Mouse (Mus musculus) adrenal gland, postnatal 14 days (tissue): ENCODE data around the gene Arl15. TPM values are rescaled to one million over a fixed set of nuclear protein-coding genes. Genes with fewer than 3 reads are reported as not detected.

Experiments used
- DNase-seq: peaks from one replicate; pipeline ENCODE4 v3.0.0; 2021; ENCODE audit warnings: mixed read lengths
- total RNA-seq: library from RNA; stranded (reverse); gene quantifications from 2 replicates; pipeline ENCODE4 v1.2.3, GENCODE M21; 2021

The Arl15 gene
- total RNA-seq, 1 experiment from 2014 or later, result 24.6 TPM

GRCm38 (mm10) chr13:113990701-113991100 is 196.4 kb downstream of the Arl15 start:
- peak; percentile 17 for DNase-seq

GRCm38 (mm10) chr13:113993066-113993465 is 198.8 kb downstream of the Arl15 start:
- DNase-seq, result no peak

GRCm38 (mm10) chr13:113994586-113994985 is 200.3 kb downstream of the Arl15 start:
- no peak for DNase-seq

- DNase-seq, result no peak
Observed at GRCm38 (mm10) chr13:113995490-113996236, 201.4 kb downstream of the Arl15 start.

- DNase-seq, result no peak
Observed at GRCm38 (mm10) chr13:113998811-113999210, 204.5 kb downstream of the Arl15 start.

- DNase-seq, result no peak
Observed at GRCm38 (mm10) chr13:114003463-114003862, 209.2 kb downstream of the Arl15 start.

GRCm38 (mm10) chr13:114004191-114004590 is 209.9 kb downstream of the Arl15 start:
- no peak for DNase-seq

GRCm38 (mm10) chr13:114009786-114010185 is 215.5 kb downstream of the Arl15 start:
- no peak for DNase-seq

GRCm38 (mm10) chr13:114010521-114010920 is 216.2 kb downstream of the Arl15 start:
- no peak for DNase-seq

- no peak for DNase-seq
Observed at GRCm38 (mm10) chr13:114011019-114011418, 216.7 kb downstream of the Arl15 start.

GRCm38 (mm10) chr13:114017928-114018327 is 223.6 kb downstream of the Arl15 start:
- DNase-seq, result no peak

GRCm38 (mm10) chr13:114023541-114023940 is 229.2 kb downstream of the Arl15 start:
- no peak for DNase-seq

GRCm38 (mm10) chr13:114026306-114026705 is 232.0 kb downstream of the Arl15 start:
- no peak for DNase-seq

GRCm38 (mm10) chr13:114026751-114027150 is 232.4 kb downstream of the Arl15 start:
- DNase-seq, result no peak

- DNase-seq, result peak; percentile 59
Observed at GRCm38 (mm10) chr13:114048071-114048470, 253.8 kb downstream of the Arl15 start.

GRCm38 (mm10) chr13:114048688-114049087 is 254.4 kb downstream of the Arl15 start:
- no peak for DNase-seq

GRCm38 (mm10) chr13:114051151-114051850 is 257.0 kb downstream of the Arl15 start:
- DNase-seq, result no peak

GRCm38 (mm10) chr13:114052426-114053205 is 258.3 kb downstream of the Arl15 start:
- DNase-seq, result no peak

GRCm38 (mm10) chr13:114053261-114053660 is 259.0 kb downstream of the Arl15 start:
- no peak for DNase-seq

- no peak for DNase-seq
Observed at GRCm38 (mm10) chr13:114055686-114056085, 261.4 kb downstream of the Arl15 start.

GRCm38 (mm10) chr13:114060258-114060657 is 266.0 kb downstream of the Arl15 start:
- DNase-seq, result peak; percentile 6

GRCm38 (mm10) chr13:114061234-114061633 is 266.9 kb downstream of the Arl15 start:
- DNase-seq, result no peak

GRCm38 (mm10) chr13:114064069-114064468 is 269.8 kb downstream of the Arl15 start:
- no peak for DNase-seq
